Mouse (Mus musculus): ENCODE results near the gene Gpr155. TPM values are rescaled to one million over a fixed set of nuclear protein-coding genes. Genes with fewer than 3 reads are reported as not detected.

The Gpr155 gene
- polyA plus RNA-seq, 1 experiment = 4.6 TPM

- Histone ChIP-seq H3K4me3 (replicated peaks; ENCODE audit: control insufficient read depth, low read depth, low read length) (no peak overlapping the region), H3K27ac (ENCODE audit: control insufficient read depth, insufficient read depth, low read depth, low read length, poor library complexity) (no peak overlapping the region), H3K4me1 (ENCODE audit: control insufficient read depth, insufficient read depth, low read length) (no peaks in the 10 kb centered on the region)
- TF ChIP-seq POLR2A (IDR thresholded peaks at IDR 0.05; ENCODE audit: borderline replicate concordance, control insufficient read depth, low read depth, low read length) (no peak), CTCF (IDR thresholded peaks at IDR 0.05; ENCODE audit: control insufficient read depth, insufficient read depth, low read length) (no peak)
- 53% methylated on average over 5 of the region's 5 CpGs for WGBS
Observed at GRCm38 (mm10) chr2:73415892-73416291, 29.5 kb upstream of the Gpr155 start.

GRCm38 (mm10) chr2:73410076-73410475 is 23.7 kb upstream of the Gpr155 start:
- no peak overlapping the region for H3K27ac ChIP-seq (ENCODE audit: control insufficient read depth, insufficient read depth, low read depth, low read length, poor library complexity)
- WGBS = 91% methylated on average over 8 of the region's 8 CpGs
- H3K4me3 ChIP-seq (replicated peaks; ENCODE audit: control insufficient read depth, low read depth, low read length) = no peak overlapping the region
- TF ChIP-seq POLR2A (IDR thresholded peaks at IDR 0.05; ENCODE audit: borderline replicate concordance, control insufficient read depth, low read depth, low read length) (no peak), CTCF (IDR thresholded peaks at IDR 0.05; ENCODE audit: control insufficient read depth, insufficient read depth, low read length) (no peak)
- no peaks in the 10 kb centered on the region for H3K4me1 ChIP-seq (ENCODE audit: control insufficient read depth, insufficient read depth, low read length)

GRCm38 (mm10) chr2:73407662-73408061 is 21.3 kb upstream of the Gpr155 start:
- 64% methylated on average over 4 of the region's 4 CpGs for WGBS
- Histone ChIP-seq H3K4me3 (replicated peaks; ENCODE audit: control insufficient read depth, low read depth, low read length) (no peak overlapping the region), H3K27ac (ENCODE audit: control insufficient read depth, insufficient read depth, low read depth, low read length, poor library complexity) (no peak overlapping the region), H3K4me1 (ENCODE audit: control insufficient read depth, insufficient read depth, low read length) (no peaks in the 10 kb centered on the region)
- TF ChIP-seq POLR2A (IDR thresholded peaks at IDR 0.05; ENCODE audit: borderline replicate concordance, control insufficient read depth, low read depth, low read length) (no peak), CTCF (IDR thresholded peaks at IDR 0.05; ENCODE audit: control insufficient read depth, insufficient read depth, low read length) (no peak)

- Histone ChIP-seq H3K27ac (ENCODE audit: control insufficient read depth, insufficient read depth, low read depth, low read length, poor library complexity) (no peak overlapping the region), H3K4me1 (ENCODE audit: control insufficient read depth, insufficient read depth, low read length) (no peaks in the 10 kb centered on the region), H3K4me3 (replicated peaks; ENCODE audit: control insufficient read depth, low read depth, low read length) (no peak overlapping the region)
- 79% methylated on average over 9 of the region's 9 CpGs for WGBS
- TF ChIP-seq CTCF (IDR thresholded peaks at IDR 0.05; ENCODE audit: control insufficient read depth, insufficient read depth, low read length) = no peak
- TF ChIP-seq POLR2A (IDR thresholded peaks at IDR 0.05; ENCODE audit: borderline replicate concordance, control insufficient read depth, low read depth, low read length) = no peak
Observed at GRCm38 (mm10) chr2:73406336-73406915, 20.1 kb upstream of the Gpr155 start.

GRCm38 (mm10) chr2:73404980-73405379 is 18.6 kb upstream of the Gpr155 start:
- no peak for TF ChIP-seq POLR2A (IDR thresholded peaks at IDR 0.05; ENCODE audit: borderline replicate concordance, control insufficient read depth, low read depth, low read length)
- no peak for TF ChIP-seq CTCF (IDR thresholded peaks at IDR 0.05; ENCODE audit: control insufficient read depth, insufficient read depth, low read length)
- no peaks in the 10 kb centered on the region for H3K4me1 ChIP-seq (ENCODE audit: control insufficient read depth, insufficient read depth, low read length)
- no peak overlapping the region for H3K27ac ChIP-seq (ENCODE audit: control insufficient read depth, insufficient read depth, low read depth, low read length, poor library complexity)
- H3K4me3 ChIP-seq (replicated peaks; ENCODE audit: control insufficient read depth, low read depth, low read length) = no peak overlapping the region
- 82% methylated on average over 7 of the region's 7 CpGs for WGBS

- no peak overlapping the region for H3K27ac ChIP-seq (ENCODE audit: control insufficient read depth, insufficient read depth, low read depth, low read length, poor library complexity)
- H3K4me1 ChIP-seq (ENCODE audit: control insufficient read depth, insufficient read depth, low read length) = no peaks in the 10 kb centered on the region
- H3K4me3 ChIP-seq (replicated peaks; ENCODE audit: control insufficient read depth, low read depth, low read length) = no peak overlapping the region
- 73% methylated on average over 9 of the region's 9 CpGs for WGBS
- no peak for TF ChIP-seq POLR2A (IDR thresholded peaks at IDR 0.05; ENCODE audit: borderline replicate concordance, control insufficient read depth, low read depth, low read length)
- no peak for TF ChIP-seq CTCF (IDR thresholded peaks at IDR 0.05; ENCODE audit: control insufficient read depth, insufficient read depth, low read length)
Observed at GRCm38 (mm10) chr2:73404442-73404841, 18.1 kb upstream of the Gpr155 start.

GRCm38 (mm10) chr2:73403385-73404013 is 17.1 kb upstream of the Gpr155 start:
- Histone ChIP-seq H3K4me1 (ENCODE audit: control insufficient read depth, insufficient read depth, low read length) (no peaks in the 10 kb centered on the region; the same call in 1 of the 2 replicates), H3K4me3 (replicated peaks; ENCODE audit: control insufficient read depth, low read depth, low read length) (no peak overlapping the region), H3K27ac (ENCODE audit: control insufficient read depth, insufficient read depth, low read depth, low read length, poor library complexity) (no peak overlapping the region)
- 62% methylated on average over 15 of the region's 15 CpGs for WGBS
- TF ChIP-seq POLR2A (IDR thresholded peaks at IDR 0.05; ENCODE audit: borderline replicate concordance, control insufficient read depth, low read depth, low read length) = no peak
- TF ChIP-seq CTCF (IDR thresholded peaks at IDR 0.05; ENCODE audit: control insufficient read depth, insufficient read depth, low read length) = no peak

GRCm38 (mm10) chr2:73401689-73402088 is 15.3 kb upstream of the Gpr155 start:
- TF ChIP-seq POLR2A (IDR thresholded peaks at IDR 0.05; ENCODE audit: borderline replicate concordance, control insufficient read depth, low read depth, low read length) = no peak
- H3K4me3 ChIP-seq (replicated peaks; ENCODE audit: control insufficient read depth, low read depth, low read length) = no peak overlapping the region
- 21% methylated on average over 1 of the region's 1 CpGs for WGBS
- no peak overlapping the region for H3K27ac ChIP-seq (ENCODE audit: control insufficient read depth, insufficient read depth, low read depth, low read length, poor library complexity)
- H3K4me1 ChIP-seq (ENCODE audit: control insufficient read depth, insufficient read depth, low read length) = no peaks in the 10 kb centered on the region; the same call in none of the 2 replicates
